Mouse (Mus musculus) heart, embryonic 14.5 days (tissue): Measurements from ENCODE around the gene Gm7971. TPM values are rescaled to one million over a fixed set of nuclear protein-coding genes. Genes with fewer than 3 reads are reported as not detected.
"Not testable (repeated sequence)": the region's sequence is repeated elsewhere in the genome, so short reads cannot be mapped to it uniquely, and the experiment has no call there.

Experiments used
- ATAC-seq: fragments of 200-750 bp; cut with Nextera tagmentation; 2 replicates; pipeline ENCODE4 v1.8.0; 2017; ENCODE audit warnings: low read depth, moderate TSS enrichment; ENCODE audit not compliant: insufficient number of reproducible peaks, insufficient read depth, low FRiP score
- H3K27ac ChIP-seq, 2 experiments: fragments of 200-500 bp in 1 of 2; fragments of 300-500 bp in 1 of 2; sonication (generic) in 1 of 2; replicated peaks in 1 of 2; 2 replicates each; pipeline ENCODE4 v1.5.1; 2012 to 2014; ENCODE audit warnings: low read depth in 2 of 2, low read length in 2 of 2, control low read depth in 1 of 2, mild to moderate bottlenecking in 1 of 2, mixed read lengths in 1 of 2; ENCODE audit not compliant: control insufficient read depth in 1 of 2, insufficient read depth in 1 of 2
- H3K27me3 ChIP-seq: fragments of 300-500 bp; sonication (generic); 2 replicates; pipeline ENCODE4 v1.6.1; 2014; ENCODE audit warnings: mild to moderate bottlenecking, low read length, control low read depth; ENCODE audit not compliant: control insufficient read depth, insufficient read depth
- H3K36me3 ChIP-seq: fragments of 300-500 bp; sonication (generic); 2 replicates; pipeline ENCODE4 v1.6.1; 2014; ENCODE audit warnings: mild to moderate bottlenecking, control low read depth, low read length, mixed read lengths; ENCODE audit not compliant: control insufficient read depth, insufficient read depth
- H3K4me1 ChIP-seq, 2 experiments: fragments of 200-500 bp in 1 of 2; fragments of 300-500 bp in 1 of 2; sonication (generic) in 1 of 2; 2 replicates each; pipeline ENCODE4 v1.6.1; 2012 to 2014; ENCODE audit warnings: low read length in 2 of 2, control low read depth in 1 of 2, mixed read lengths in 1 of 2; ENCODE audit not compliant: control insufficient read depth in 2 of 2, insufficient read depth in 2 of 2
- H3K4me2 ChIP-seq: fragments of 300-500 bp; sonication (generic); 2 replicates; pipeline ENCODE4 v1.6.1; 2014; ENCODE audit warnings: mild to moderate bottlenecking, low read length
- H3K4me3 ChIP-seq, 2 experiments: fragments of 200-500 bp in 1 of 2; fragments of 300-500 bp in 1 of 2; sonication (generic) in 1 of 2; 2 replicates each; pipeline ENCODE4 v1.5.1; 2012 to 2014; ENCODE audit warnings: low read length in 2 of 2, mild to moderate bottlenecking in 2 of 2, control low read depth in 1 of 2, low read depth in 1 of 2, moderate library complexity in 1 of 2; ENCODE audit not compliant: control insufficient read depth in 1 of 2, insufficient read depth in 1 of 2
- H3K9ac ChIP-seq: fragments of 300-500 bp; sonication (generic); 2 replicates; pipeline ENCODE4 v1.6.1; 2014; ENCODE audit warnings: mild to moderate bottlenecking, low read length
- H3K9me3 ChIP-seq: fragments of 300-500 bp; sonication (generic); 2 replicates; pipeline ENCODE4 v1.6.1; 2016; ENCODE audit warnings: low read length, control low read depth; ENCODE audit not compliant: control insufficient read depth
- WGBS: fragments of 180-500 bp; shearing (Covaris S2); extraction: QIAGEN DNeasy Blood & Tissue Kit; methylation state at CpG from one replicate; pipeline ENCODE4 v1.1.7; 2014; 5-methylcytosine and 5-hydroxymethylcytosine counted together
- polyA plus RNA-seq: library from polyadenylated mRNA; unstranded; fragments of >200 nt; fragmentation: Nextera tagmentation; extraction: Ambion mirVana; gene quantifications from 2 replicates; pipeline ENCODE4 v1.2.1, GENCODE M21; 2014

The Gm7971 gene
- polyA plus RNA-seq: not detected in 2 replicates

DNA sequence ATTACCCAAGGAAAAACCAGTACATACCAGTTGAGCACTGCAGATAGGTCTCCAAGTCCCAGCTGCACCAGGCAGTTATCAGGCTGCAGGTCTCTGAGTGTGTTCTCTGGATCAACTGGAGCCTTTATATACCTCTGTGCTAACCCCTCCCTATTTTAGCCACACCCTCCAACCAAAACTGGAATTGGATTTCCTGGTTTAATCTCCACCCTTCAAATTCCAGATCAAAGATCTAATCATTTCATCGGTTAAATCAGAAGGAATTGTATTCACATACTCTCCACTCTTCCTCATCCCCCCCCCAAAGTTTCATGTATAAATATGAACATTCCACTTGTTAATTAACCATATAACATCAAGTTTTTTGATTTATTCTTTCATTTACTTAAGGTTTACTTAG lies at the start of gene Gm7971:
Gm7971 (minus strand) TSS at position 101 of the 400 bp plus-strand sequence.
- H3K36me3 ChIP-seq, H3K9me3 ChIP-seq, H3K27ac ChIP-seq, H3K9ac ChIP-seq, ATAC-seq, H3K4me3 ChIP-seq, H3K4me1 ChIP-seq, H3K27me3 ChIP-seq, H3K4me2 ChIP-seq: not testable (repeated sequence)
- no CpG with 5 or more reads among the region's 1 CpGs for WGBS

Other genes starting within 250 kb of the Gm7971 start
- gene D5Ertd577e, start 138.1 kb downstream of the Gm7971 start, polyA plus RNA-seq: not detected in 2 replicates
- gene Gm3286, start 84.1 kb downstream of the Gm7971 start, polyA plus RNA-seq: not detected in 2 replicates
- gene Gm7978, start 141.3 kb upstream of the Gm7971 start, polyA plus RNA-seq: not detected in 2 replicates
- gene Gm7982, start 147.1 kb upstream of the Gm7971 start, polyA plus RNA-seq: not detected in 2 replicates
- gene E330014E10Rik, start 181.1 kb upstream of the Gm7971 start, polyA plus RNA-seq: not detected in 2 replicates